In the genomic region with DNA sequence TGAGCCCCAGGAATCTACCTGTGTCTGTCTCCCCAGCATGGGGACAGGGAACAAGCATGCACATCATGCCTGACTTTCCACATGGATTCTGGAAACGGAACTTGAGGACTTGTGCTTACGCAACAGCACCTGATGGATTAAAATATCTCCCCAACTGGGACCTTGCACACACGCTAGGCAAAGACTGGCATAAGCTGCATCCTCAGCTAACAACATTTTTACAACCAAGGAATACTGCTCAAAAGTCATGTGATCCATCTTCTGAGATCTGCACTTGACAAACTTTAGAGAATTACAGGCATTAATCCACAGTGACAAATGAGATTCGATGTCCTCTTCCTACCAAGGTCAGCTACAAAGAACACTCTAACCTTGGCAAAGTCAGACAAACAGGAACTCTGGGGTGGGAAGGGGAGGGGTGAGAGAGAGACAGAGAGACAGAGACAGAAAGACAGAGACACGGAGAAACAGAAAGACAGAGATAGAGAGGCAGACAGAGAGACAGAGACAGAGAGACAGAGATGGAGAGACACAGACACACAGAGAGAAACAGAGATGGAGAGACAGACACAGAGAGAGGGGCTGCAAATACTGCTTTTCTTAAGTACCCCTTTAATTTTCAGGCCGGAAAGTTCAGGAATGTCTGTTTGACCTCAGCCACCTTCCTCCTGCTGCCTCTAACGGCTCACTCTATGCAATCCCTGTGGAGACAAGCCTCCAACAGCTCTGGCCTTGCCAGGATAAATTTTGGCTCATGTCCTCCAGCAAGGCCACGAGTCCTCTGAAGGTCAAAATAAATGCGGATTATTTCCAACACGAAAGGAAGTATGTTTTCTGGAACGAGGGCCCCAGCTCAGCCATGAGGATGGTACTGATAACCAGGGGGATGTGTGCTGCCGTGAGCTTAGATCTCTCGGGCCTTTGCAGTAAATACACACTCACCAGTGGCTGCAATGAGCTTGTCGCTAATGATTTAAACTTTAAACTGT, we compare ENCODE assay signal across 9 mouse cellular contexts. TPM values are rescaled to one million over a fixed set of nuclear protein-coding genes. Genes with fewer than 3 reads are reported as not detected.
DNase-seq lines count a peak whose midpoint lies in the region; ATAC-seq and TF ChIP-seq lines count a peak whose summit lies in the region.
"Had no signal": no experiment of that assay in that cellular context is flagged by ENCODE, and none has a peak within 500 bp of the region (broad histone marks: within the 10 kb centered on the region; RNA-seq: fewer than 3 reads in every experiment).

No protein-coding gene starts in this region.

- no peaks in the 10 kb centered on the region for H3K9me3 ChIP-seq in liver, embryonic 16.5 days (replicated peaks; ENCODE audit: control insufficient read depth, low read length)
- H3K9me3 ChIP-seq: midbrain, embryonic 12.5 days had no signal

- peak; percentile 85 for DNase-seq in adrenal gland, postnatal 14 days
- peak; percentile 81 for DNase-seq in kidney, adult 2 months
- no peak for DNase-seq in c-Kit-positive CD71-positive TER-119-positive erythroid progenitor cells, embryonic 14.5 days (ENCODE audit: low spot score)
- DNase-seq in left cerebral cortex, adult 18-20 months (ENCODE audit: low spot score in 2 of 2) = no peak
- no peak for DNase-seq in cerebellum, adult 18-20 months
- DNase-seq in layer of hippocampus, adult 8-10 months (ENCODE audit: low spot score in 2 of 2) = no peak

- no peak for TF ChIP-seq CTCF in kidney, adult 2 months (conservative IDR thresholded peaks at IDR 0.05; ENCODE audit: insufficient read depth, insufficient read length, low read depth, low read length)

- H3K4me1 ChIP-seq in kidney, adult 2 months (ENCODE audit: control insufficient read depth, insufficient read depth, low read length) = peaks cover 36% of the 10 kb centered on the region
- H3K4me1 ChIP-seq in liver, embryonic 16.5 days (ENCODE audit: control insufficient read depth, low read depth, low read length) = peaks cover 76% of the 10 kb centered on the region

- no peaks in the 10 kb centered on the region for H3K36me3 ChIP-seq in kidney, adult 2 months (ENCODE audit: control insufficient read depth, insufficient read depth, low read length)
- H3K36me3 ChIP-seq in liver, embryonic 16.5 days (ENCODE audit: control insufficient read depth, insufficient read depth) = no peaks in the 10 kb centered on the region
- H3K36me3 ChIP-seq: midbrain, embryonic 12.5 days had no signal

- H3K4me3 ChIP-seq in kidney, adult 2 months (ENCODE audit: insufficient read depth, low read depth, low read length) = no peak overlapping the region
- H3K4me3 ChIP-seq in liver, embryonic 16.5 days (ENCODE audit: low read depth, low read length) = no peak overlapping the region
- H3K4me3 ChIP-seq: midbrain, embryonic 12.5 days had no signal

- peak overlapping the region; percentile 90 for H3K27ac ChIP-seq in kidney, adult 2 months (ENCODE audit: insufficient read depth, low read depth, low read length)
- H3K27ac ChIP-seq in liver, embryonic 16.5 days (ENCODE audit: low read length) = peak overlapping the region; percentile 35
- H3K27ac ChIP-seq: midbrain, embryonic 12.5 days had no signal

- H3K4me2 ChIP-seq in liver, embryonic 16.5 days (ENCODE audit: low read depth, low read length) = peak overlapping the region; percentile 47
- H3K4me2 ChIP-seq: midbrain, embryonic 12.5 days had no signal

- 42% methylated on average over 14 of the region's 14 CpGs for WGBS in kidney, adult 2 months
- WGBS in liver, embryonic 16.5 days (ENCODE audit: insufficient replicate concordance) = 33% methylated on average over 14 of the region's 14 CpGs

- no peak for TF ChIP-seq POLR2A in kidney, adult 2 months (IDR thresholded peaks at IDR 0.05; ENCODE audit: low read depth, low read length)

- H3K27me3 ChIP-seq in kidney, adult 2 months (replicated peaks; ENCODE audit: control insufficient read depth, insufficient read depth, low read length) = no peaks in the 10 kb centered on the region
- H3K27me3 ChIP-seq in liver, embryonic 16.5 days (ENCODE audit: control insufficient read depth, insufficient read depth, low read depth, low read length) = no peaks in the 10 kb centered on the region
- H3K27me3 ChIP-seq: midbrain, embryonic 12.5 days had no signal

- ATAC-seq in erythroid progenitor cell, adult 5-6 weeks (replicated peaks; ENCODE audit: low FRiP score, poor library complexity, severe bottlenecking) = 0 out of 2 replicates have a peak, but pooled peaks have one; percentile 32
- ATAC-seq in liver, embryonic 16.5 days (ENCODE audit: low read depth) = peak; percentile 42; the same call in 1 of the 2 replicates

- peak overlapping the region; percentile 41; the same call in 1 of the 2 replicates for H3K9ac ChIP-seq in liver, embryonic 16.5 days (ENCODE audit: low read depth, low read length)
- H3K9ac ChIP-seq: midbrain, embryonic 12.5 days had no signal

RNA-seq across cellular contexts. Expression of gene Tgfbr3, which starts 55.8 kb away (rescaled TPM):
- 144 and 161 TPM in 2 replicates for total RNA-seq in adrenal gland, postnatal 14 days (2021)
- total RNA-seq in erythroid progenitor cell, adult 5-6 weeks (2015; ENCODE audit: low replicate concordance) = 1.8 and 5.4 TPM in 2 replicates
- 1.0 and 4.7 TPM in 2 replicates for total RNA-seq in erythroid progenitor cell, adult 5-6 weeks (2017; ENCODE audit: low replicate concordance)
- polyA plus RNA-seq in kidney, adult 2 months (2012; rRNA removed) = 23.4 and 27.7 TPM in 2 replicates
- 6.5 and 6.8 TPM in 2 replicates for polyA plus RNA-seq in liver, embryonic 16.5 days (2015; fragmentation: Nextera tagmentation; extraction: Ambion mirVana)
- 10 to 100 TPM; 12.2 to 13.4 TPM for total RNA-seq in left cerebral cortex, adult 18-20 months (2021)
- total RNA-seq in layer of hippocampus, adult 8-10 months (2022) = 10 to 100 TPM; 19.3 to 24.8 (median 21.5) TPM

Comparison
In these comparisons a context has a peak if more than half of its experiments do, and no peak if none do; other contexts are left out.
1. DNase-seq: peak in adrenal gland, postnatal 14 days (single experiment) and kidney, adult 2 months (single experiment); none in c-Kit-positive CD71-positive TER-119-positive erythroid progenitor cells, embryonic 14.5 days (single experiment), left cerebral cortex, adult 18-20 months (0 of 2), cerebellum, adult 18-20 months (0 of 2) and layer of hippocampus, adult 8-10 months (0 of 2).